Mouse (Mus musculus): ENCODE results near the gene Clec9a. TPM values are rescaled to one million over a fixed set of nuclear protein-coding genes. Genes with fewer than 3 reads are reported as not detected.

The Clec9a gene
- polyA plus RNA-seq (2015; fragmentation: Nextera tagmentation; extraction: Ambion mirVana) = 0.13 and 0.16 TPM in 2 replicates

DNA sequence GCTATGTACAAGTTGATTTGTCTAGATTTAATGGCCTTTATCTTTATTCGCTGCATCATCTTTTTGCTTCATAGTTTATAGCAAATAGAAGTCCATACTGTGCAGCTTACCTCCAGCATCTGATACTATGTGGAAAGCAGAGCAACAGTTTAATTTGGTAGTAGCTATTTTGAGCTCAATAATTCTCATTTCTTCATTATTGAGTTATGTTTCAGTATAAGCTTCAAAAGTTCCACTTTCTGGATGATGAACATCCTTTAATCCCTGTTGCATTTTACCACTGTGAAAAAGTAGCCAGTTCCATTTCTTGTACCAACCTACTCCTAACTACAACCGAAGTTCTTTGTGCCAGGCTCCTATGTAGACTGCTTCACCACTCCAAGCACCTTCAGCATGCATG is at the start of gene Clec9a:
Gene Clec9a (plus strand): TSS at position 301 of the 400 bp plus-strand sequence.
- Histone ChIP-seq H3K4me2 (no peak within 1 kb of the TSS), H3K4me3 (no peak within 1 kb of the TSS), H3K4me1 (replicated peaks) (no peaks in the 10 kb centered on the region), H3K36me3 (no peaks in the 10 kb centered on the region), H3K27ac (replicated peaks) (no peak within 1 kb of the TSS), H3K9me3 (no peaks in the 10 kb centered on the region), H3K27me3 (no peaks in the 10 kb centered on the region), H3K9ac (no peak within 1 kb of the TSS)
- 88% methylated on average over 2 of the region's 2 CpGs for WGBS
- no peak for ATAC-seq (ENCODE audit: low FRiP score, low read depth)

- no peak overlapping the region for H3K4me3 ChIP-seq
- 94% methylated on average over 2 of the region's 2 CpGs for WGBS
- H3K27me3 ChIP-seq = no peaks in the 10 kb centered on the region
- no peak overlapping the region for H3K27ac ChIP-seq (replicated peaks)
- no peak for ATAC-seq (ENCODE audit: low FRiP score, low read depth)
- H3K9ac ChIP-seq = no peak overlapping the region
- no peak overlapping the region for H3K4me2 ChIP-seq
- no peaks in the 10 kb centered on the region for H3K9me3 ChIP-seq
- no peaks in the 10 kb centered on the region for H3K4me1 ChIP-seq (replicated peaks)
- H3K36me3 ChIP-seq = no peaks in the 10 kb centered on the region
These were observed 49.1 kb upstream of the Clec9a start for GRCm38 (mm10) chr6:129359515-129359914.

GRCm38 (mm10) chr6:129363942-129364341 is 44.7 kb upstream of the Clec9a start:
- no peak overlapping the region for H3K9ac ChIP-seq
- no peak overlapping the region for H3K4me3 ChIP-seq
- 30% methylated on average over 1 of the region's 1 CpGs for WGBS
- no peak overlapping the region for H3K27ac ChIP-seq (replicated peaks)
- no peak for ATAC-seq (ENCODE audit: low FRiP score, low read depth)
- H3K4me1 ChIP-seq (replicated peaks) = no peaks in the 10 kb centered on the region
- H3K4me2 ChIP-seq = no peak overlapping the region
- H3K27me3 ChIP-seq = no peaks in the 10 kb centered on the region
- no peaks in the 10 kb centered on the region for H3K36me3 ChIP-seq
- H3K9me3 ChIP-seq = no peaks in the 10 kb centered on the region

- peak; percentile 64 for ATAC-seq (ENCODE audit: low FRiP score, low read depth)
- WGBS = 18% methylated on average over 6 of the region's 6 CpGs
- Histone ChIP-seq H3K9me3 (no peaks in the 10 kb centered on the region), H3K4me1 (replicated peaks) (no peaks in the 10 kb centered on the region), H3K9ac (no peak overlapping the region), H3K27ac (replicated peaks) (no peak overlapping the region), H3K4me2 (no peak overlapping the region), H3K27me3 (no peaks in the 10 kb centered on the region), H3K36me3 (no peaks in the 10 kb centered on the region), H3K4me3 (no peak overlapping the region)
These were observed 42.7 kb upstream of the Clec9a start for GRCm38 (mm10) chr6:129365959-129366359.

- no peak overlapping the region for H3K4me3 ChIP-seq
- WGBS = 74% methylated on average over 7 of the region's 7 CpGs
- no peak overlapping the region for H3K4me2 ChIP-seq
- H3K27me3 ChIP-seq = no peaks in the 10 kb centered on the region
- H3K9ac ChIP-seq = no peak overlapping the region
- ATAC-seq (ENCODE audit: low FRiP score, low read depth) = no peak
- H3K9me3 ChIP-seq = no peaks in the 10 kb centered on the region
- H3K27ac ChIP-seq (replicated peaks) = no peak overlapping the region
- H3K36me3 ChIP-seq = no peaks in the 10 kb centered on the region
- H3K4me1 ChIP-seq (replicated peaks) = no peaks in the 10 kb centered on the region
These were observed 39.1 kb upstream of the Clec9a start for GRCm38 (mm10) chr6:129369374-129370132.

DNA sequence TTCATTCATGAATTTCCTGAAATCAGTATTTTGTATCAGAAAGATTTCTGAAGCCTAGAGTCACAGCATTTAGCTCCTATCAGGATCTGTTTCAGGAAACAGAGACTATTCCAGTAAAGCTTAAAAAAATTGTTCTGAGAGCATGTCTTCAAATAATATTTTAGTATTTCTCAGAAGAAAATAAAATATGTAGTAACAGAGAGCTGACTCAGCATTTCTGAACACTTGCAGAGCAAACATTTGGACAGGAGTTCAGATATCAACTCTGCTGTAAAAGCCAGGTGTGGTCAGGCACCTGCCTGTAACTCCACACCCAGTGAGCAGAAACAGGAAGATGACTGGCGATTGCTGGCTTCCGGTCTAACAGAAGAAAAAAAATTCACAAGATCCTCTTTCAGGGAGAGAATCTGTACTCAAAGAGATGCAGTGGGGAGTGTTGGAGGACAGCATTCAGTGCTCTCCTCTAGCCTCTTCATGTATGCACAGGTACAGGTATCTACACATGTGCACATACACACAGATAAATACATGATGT is 33.7 kb upstream of the Clec9a start:
- 94% methylated on average over 2 of the region's 2 CpGs for WGBS
- Histone ChIP-seq H3K4me3 (no peak overlapping the region), H3K36me3 (no peaks in the 10 kb centered on the region), H3K9me3 (no peaks in the 10 kb centered on the region), H3K9ac (no peak overlapping the region), H3K27me3 (no peaks in the 10 kb centered on the region), H3K4me1 (replicated peaks) (no peaks in the 10 kb centered on the region), H3K4me2 (no peak overlapping the region), H3K27ac (replicated peaks) (no peak overlapping the region)
- ATAC-seq (ENCODE audit: low FRiP score, low read depth) = no peak

GRCm38 (mm10) chr6:129380454-129380853 is 28.2 kb upstream of the Clec9a start:
- WGBS = 42% methylated on average over 4 of the region's 4 CpGs
- Histone ChIP-seq H3K9me3 (no peaks in the 10 kb centered on the region), H3K36me3 (no peaks in the 10 kb centered on the region), H3K4me3 (no peak overlapping the region), H3K27me3 (no peaks in the 10 kb centered on the region), H3K4me2 (no peak overlapping the region), H3K27ac (replicated peaks) (no peak overlapping the region), H3K4me1 (replicated peaks) (no peaks in the 10 kb centered on the region), H3K9ac (no peak overlapping the region)
- ATAC-seq (ENCODE audit: low FRiP score, low read depth) = peak; percentile 54

GRCm38 (mm10) chr6:129381736-129382135 is 26.9 kb upstream of the Clec9a start:
- no peaks in the 10 kb centered on the region for H3K9me3 ChIP-seq
- no peak overlapping the region for H3K27ac ChIP-seq (replicated peaks)
- H3K9ac ChIP-seq = no peak overlapping the region
- H3K4me1 ChIP-seq (replicated peaks) = no peaks in the 10 kb centered on the region
- ATAC-seq (ENCODE audit: low FRiP score, low read depth) = no peak
- H3K36me3 ChIP-seq = no peaks in the 10 kb centered on the region
- WGBS = 88% methylated on average over 1 of the region's 1 CpGs
- no peaks in the 10 kb centered on the region for H3K27me3 ChIP-seq
- H3K4me2 ChIP-seq = no peak overlapping the region
- H3K4me3 ChIP-seq = no peak overlapping the region

- Histone ChIP-seq H3K27me3 (no peaks in the 10 kb centered on the region), H3K4me1 (replicated peaks) (no peaks in the 10 kb centered on the region), H3K27ac (replicated peaks) (no peak overlapping the region), H3K9ac (no peak overlapping the region), H3K36me3 (no peaks in the 10 kb centered on the region), H3K9me3 (no peaks in the 10 kb centered on the region), H3K4me2 (no peak overlapping the region), H3K4me3 (no peak overlapping the region)
- no peak for ATAC-seq (ENCODE audit: low FRiP score, low read depth)
- WGBS = 87% methylated on average over 3 of the region's 3 CpGs
These were observed 25.2 kb upstream of the Clec9a start for GRCm38 (mm10) chr6:129383466-129383865.

- H3K36me3 ChIP-seq = no peaks in the 10 kb centered on the region
- no peak overlapping the region for H3K27ac ChIP-seq (replicated peaks)
- 0 out of 2 replicates have a peak, but pooled peaks have one; percentile 54 for ATAC-seq (ENCODE audit: low FRiP score, low read depth)
- H3K9me3 ChIP-seq = no peaks in the 10 kb centered on the region
- H3K4me3 ChIP-seq = no peak overlapping the region
- H3K4me2 ChIP-seq = no peak overlapping the region
- H3K27me3 ChIP-seq = no peaks in the 10 kb centered on the region
- H3K9ac ChIP-seq = no peak overlapping the region
- H3K4me1 ChIP-seq (replicated peaks) = no peaks in the 10 kb centered on the region
- 43% methylated on average over 4 of the region's 4 CpGs for WGBS
These were observed 23.7 kb upstream of the Clec9a start for GRCm38 (mm10) chr6:129385000-129385399.

DNA sequence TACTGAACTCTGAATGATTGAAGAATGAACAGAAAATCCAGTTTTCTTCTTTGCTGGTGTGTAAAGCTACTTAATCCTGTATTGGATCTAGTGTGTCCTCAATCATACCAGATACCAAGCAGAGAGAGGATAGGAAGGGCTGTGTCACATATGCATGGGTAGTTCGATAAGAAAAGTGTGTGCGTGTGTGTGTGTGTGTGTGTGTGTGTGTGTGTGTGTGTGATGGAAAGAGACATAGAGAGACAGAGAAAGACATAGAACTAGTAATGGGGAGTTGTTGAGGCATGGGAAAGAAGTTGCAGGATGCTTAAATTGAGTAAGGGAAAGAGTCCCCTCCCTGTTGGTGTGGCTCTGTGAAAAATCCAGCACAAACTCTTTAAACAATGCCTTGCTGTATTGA is 22.9 kb upstream of the Clec9a start, which contains the start of gene Clec12b:
Gene Clec12b (minus strand): TSS at position 101 of the 400 bp plus-strand sequence.
- no peak within 1 kb of the TSS for H3K9ac ChIP-seq
- WGBS = 52% methylated on average over 2 of the region's 2 CpGs
- H3K9me3 ChIP-seq = no peaks in the 10 kb centered on the region
- H3K27ac ChIP-seq (replicated peaks) = no peak within 1 kb of the TSS
- no peaks in the 10 kb centered on the region for H3K4me1 ChIP-seq (replicated peaks)
- ATAC-seq (ENCODE audit: low FRiP score, low read depth) = no peak
- no peaks in the 10 kb centered on the region for H3K36me3 ChIP-seq
- H3K4me3 ChIP-seq = no peak within 1 kb of the TSS
- no peaks in the 10 kb centered on the region for H3K27me3 ChIP-seq
- no peak within 1 kb of the TSS for H3K4me2 ChIP-seq

- Histone ChIP-seq H3K27ac (replicated peaks) (no peak overlapping the region), H3K9ac (no peak overlapping the region), H3K4me2 (no peak overlapping the region), H3K4me3 (no peak overlapping the region), H3K36me3 (no peaks in the 10 kb centered on the region), H3K9me3 (no peaks in the 10 kb centered on the region), H3K4me1 (replicated peaks) (no peaks in the 10 kb centered on the region), H3K27me3 (no peaks in the 10 kb centered on the region)
- no peak for ATAC-seq (ENCODE audit: low FRiP score, low read depth)
- WGBS = 30% methylated on average over 2 of the region's 2 CpGs
These were observed 15.5 kb upstream of the Clec9a start for GRCm38 (mm10) chr6:129393087-129393720.
